Mouse (Mus musculus): ENCODE results near the gene Fam160a1. TPM values are rescaled to one million over a fixed set of nuclear protein-coding genes. Genes with fewer than 3 reads are reported as not detected.

Gene Fam160a1
- polyA plus RNA-seq, 1 experiment from 2014 or later: 0.38 TPM

- no peaks in the 10 kb centered on the region; the same call in 1 of the 2 replicates for H3K4me1 ChIP-seq (ENCODE audit: control insufficient read depth, insufficient read depth, low read length)
- no peak for ATAC-seq
- 76% methylated on average over 4 of the region's 4 CpGs for WGBS
These were observed 43.2 kb downstream of the Fam160a1 start for GRCm38 (mm10) chr3:85773886-85774285.

GRCm38 (mm10) chr3:85773425-85773824 lies 43.7 kb downstream of the Fam160a1 start:
- Histone ChIP-seq H3K36me3 (ENCODE audit: control insufficient read depth, insufficient read depth, low read length) (no peaks in the 10 kb centered on the region), H3K27me3 (ENCODE audit: control insufficient read depth, insufficient read depth, low read depth, low read length) (no peaks in the 10 kb centered on the region), H3K4me1 (ENCODE audit: control insufficient read depth, insufficient read depth, low read length) (no peaks in the 10 kb centered on the region; the same call in 1 of the 2 replicates), H3K9me3 (replicated peaks; ENCODE audit: control insufficient read depth, low read length, poor library complexity, severe bottlenecking) (no peaks in the 10 kb centered on the region), H3K27ac (ENCODE audit: low read length) (no peak overlapping the region), H3K4me2 (ENCODE audit: low read length) (no peak overlapping the region), H3K9ac (ENCODE audit: low read depth, low read length) (no peak overlapping the region), H3K4me3 (ENCODE audit: low read depth, low read length) (no peak overlapping the region)
- no peak for ATAC-seq
- 44% methylated on average over 3 of the region's 3 CpGs for WGBS

More at GRCm38 (mm10) chr3:85773886-85774285, 43.2 kb downstream of the Fam160a1 start:
- no peak overlapping the region for H3K4me3 ChIP-seq (ENCODE audit: low read depth, low read length)
- no peaks in the 10 kb centered on the region for H3K9me3 ChIP-seq (replicated peaks; ENCODE audit: control insufficient read depth, low read length, poor library complexity, severe bottlenecking)
- H3K27ac ChIP-seq (ENCODE audit: low read length): no peak overlapping the region
- H3K4me2 ChIP-seq (ENCODE audit: low read length): no peak overlapping the region
- no peaks in the 10 kb centered on the region for H3K36me3 ChIP-seq (ENCODE audit: control insufficient read depth, insufficient read depth, low read length)
- H3K9ac ChIP-seq (ENCODE audit: low read depth, low read length): no peak overlapping the region
- no peaks in the 10 kb centered on the region for H3K27me3 ChIP-seq (ENCODE audit: control insufficient read depth, insufficient read depth, low read depth, low read length)

GRCm38 (mm10) chr3:85764937-85765337 lies 52.2 kb downstream of the Fam160a1 start:
- Histone ChIP-seq H3K9ac (ENCODE audit: low read depth, low read length) (no peak overlapping the region), H3K27me3 (ENCODE audit: control insufficient read depth, insufficient read depth, low read depth, low read length) (no peaks in the 10 kb centered on the region), H3K4me3 (ENCODE audit: low read depth, low read length) (no peak overlapping the region), H3K27ac (ENCODE audit: low read length) (no peak overlapping the region), H3K4me1 (ENCODE audit: control insufficient read depth, insufficient read depth, low read length) (peaks cover 10% of the 10 kb centered on the region), H3K9me3 (replicated peaks; ENCODE audit: control insufficient read depth, low read length, poor library complexity, severe bottlenecking) (no peaks in the 10 kb centered on the region; the same call in 1 of the 2 replicates), H3K36me3 (ENCODE audit: control insufficient read depth, insufficient read depth, low read length) (no peaks in the 10 kb centered on the region), H3K4me2 (ENCODE audit: low read length) (no peak overlapping the region)
- 25% methylated on average over 7 of the region's 7 CpGs for WGBS
- no peak; the same call in 1 of the 2 replicates for ATAC-seq

- no peak overlapping the region for H3K9ac ChIP-seq (ENCODE audit: low read depth, low read length)
- WGBS: 26% methylated on average over 18 of the region's 18 CpGs
- ATAC-seq: peak; percentile 78
- H3K4me2 ChIP-seq (ENCODE audit: low read length): peak overlapping the region; percentile 19; the same call in 1 of the 2 replicates
- H3K27ac ChIP-seq (ENCODE audit: low read length): no peak overlapping the region
- no peaks in the 10 kb centered on the region for H3K36me3 ChIP-seq (ENCODE audit: control insufficient read depth, insufficient read depth, low read length)
- peaks cover 10% of the 10 kb centered on the region for H3K4me1 ChIP-seq (ENCODE audit: control insufficient read depth, insufficient read depth, low read length)
- H3K27me3 ChIP-seq (ENCODE audit: control insufficient read depth, insufficient read depth, low read depth, low read length): no peaks in the 10 kb centered on the region
- H3K9me3 ChIP-seq (replicated peaks; ENCODE audit: control insufficient read depth, low read length, poor library complexity, severe bottlenecking): no peaks in the 10 kb centered on the region; the same call in 1 of the 2 replicates
- no peak overlapping the region for H3K4me3 ChIP-seq (ENCODE audit: low read depth, low read length)
These were observed 52.9 kb downstream of the Fam160a1 start for GRCm38 (mm10) chr3:85764008-85764834.

- H3K4me3 ChIP-seq (ENCODE audit: low read depth, low read length): no peak overlapping the region
- no peaks in the 10 kb centered on the region for H3K27me3 ChIP-seq (ENCODE audit: control insufficient read depth, insufficient read depth, low read depth, low read length)
- WGBS: 72% methylated on average over 2 of the region's 2 CpGs
- H3K36me3 ChIP-seq (ENCODE audit: control insufficient read depth, insufficient read depth, low read length): no peaks in the 10 kb centered on the region
- no peaks in the 10 kb centered on the region; the same call in 1 of the 2 replicates for H3K9me3 ChIP-seq (replicated peaks; ENCODE audit: control insufficient read depth, low read length, poor library complexity, severe bottlenecking)
- no peak overlapping the region for H3K27ac ChIP-seq (ENCODE audit: low read length)
- no peaks in the 10 kb centered on the region for H3K4me1 ChIP-seq (ENCODE audit: control insufficient read depth, insufficient read depth, low read length)
- H3K4me2 ChIP-seq (ENCODE audit: low read length): no peak overlapping the region
- H3K9ac ChIP-seq (ENCODE audit: low read depth, low read length): no peak overlapping the region
- no peak for ATAC-seq
These were observed 59.1 kb downstream of the Fam160a1 start for GRCm38 (mm10) chr3:85757944-85758343.

- no peak overlapping the region for H3K4me3 ChIP-seq (ENCODE audit: low read depth, low read length)
- H3K27me3 ChIP-seq (ENCODE audit: control insufficient read depth, insufficient read depth, low read depth, low read length): no peaks in the 10 kb centered on the region
- no peak overlapping the region for H3K4me2 ChIP-seq (ENCODE audit: low read length)
- no peaks in the 10 kb centered on the region for H3K4me1 ChIP-seq (ENCODE audit: control insufficient read depth, insufficient read depth, low read length)
- 91% methylated on average over 4 of the region's 4 CpGs for WGBS
- no peaks in the 10 kb centered on the region for H3K36me3 ChIP-seq (ENCODE audit: control insufficient read depth, insufficient read depth, low read length)
- no peak overlapping the region for H3K27ac ChIP-seq (ENCODE audit: low read length)
- H3K9me3 ChIP-seq (replicated peaks; ENCODE audit: control insufficient read depth, low read length, poor library complexity, severe bottlenecking): no peaks in the 10 kb centered on the region; the same call in 1 of the 2 replicates
- ATAC-seq: no peak
- no peak overlapping the region for H3K9ac ChIP-seq (ENCODE audit: low read depth, low read length)
These were observed 59.7 kb downstream of the Fam160a1 start for GRCm38 (mm10) chr3:85757435-85757834.

- H3K4me2 ChIP-seq (ENCODE audit: low read length): no peak overlapping the region
- no peaks in the 10 kb centered on the region for H3K27me3 ChIP-seq (ENCODE audit: control insufficient read depth, insufficient read depth, low read depth, low read length)
- H3K9me3 ChIP-seq (replicated peaks; ENCODE audit: control insufficient read depth, low read length, poor library complexity, severe bottlenecking): no peaks in the 10 kb centered on the region
- 56% methylated on average over 4 of the region's 4 CpGs for WGBS
- H3K9ac ChIP-seq (ENCODE audit: low read depth, low read length): no peak overlapping the region
- H3K4me3 ChIP-seq (ENCODE audit: low read depth, low read length): no peak overlapping the region
- no peak for ATAC-seq
- H3K4me1 ChIP-seq (ENCODE audit: control insufficient read depth, insufficient read depth, low read length): no peaks in the 10 kb centered on the region
- H3K27ac ChIP-seq (ENCODE audit: low read length): no peak overlapping the region
- H3K36me3 ChIP-seq (ENCODE audit: control insufficient read depth, insufficient read depth, low read length): no peaks in the 10 kb centered on the region
These were observed 67.7 kb downstream of the Fam160a1 start for GRCm38 (mm10) chr3:85749348-85749747.

- Histone ChIP-seq H3K9me3 (replicated peaks; ENCODE audit: control insufficient read depth, low read length, poor library complexity, severe bottlenecking) (no peaks in the 10 kb centered on the region), H3K4me3 (ENCODE audit: low read depth, low read length) (no peak overlapping the region), H3K27ac (ENCODE audit: low read length) (no peak overlapping the region), H3K4me2 (ENCODE audit: low read length) (no peak overlapping the region), H3K9ac (ENCODE audit: low read depth, low read length) (no peak overlapping the region), H3K27me3 (ENCODE audit: control insufficient read depth, insufficient read depth, low read depth, low read length) (no peaks in the 10 kb centered on the region), H3K4me1 (ENCODE audit: control insufficient read depth, insufficient read depth, low read length) (no peaks in the 10 kb centered on the region), H3K36me3 (ENCODE audit: control insufficient read depth, insufficient read depth, low read length) (no peaks in the 10 kb centered on the region)
- ATAC-seq: no peak
- 25% methylated on average over 4 of the region's 4 CpGs for WGBS
These were observed 68.2 kb downstream of the Fam160a1 start for GRCm38 (mm10) chr3:85748863-85749262.

- H3K27me3 ChIP-seq (ENCODE audit: control insufficient read depth, insufficient read depth, low read depth, low read length): no peaks in the 10 kb centered on the region
- no peak for ATAC-seq
- H3K27ac ChIP-seq (ENCODE audit: low read length): no peak overlapping the region
- no peak overlapping the region for H3K9ac ChIP-seq (ENCODE audit: low read depth, low read length)
- no peaks in the 10 kb centered on the region for H3K36me3 ChIP-seq (ENCODE audit: control insufficient read depth, insufficient read depth, low read length)
- H3K4me3 ChIP-seq (ENCODE audit: low read depth, low read length): no peak overlapping the region
- H3K4me2 ChIP-seq (ENCODE audit: low read length): no peak overlapping the region
- no peaks in the 10 kb centered on the region for H3K9me3 ChIP-seq (replicated peaks; ENCODE audit: control insufficient read depth, low read length, poor library complexity, severe bottlenecking)
- no peaks in the 10 kb centered on the region for H3K4me1 ChIP-seq (ENCODE audit: control insufficient read depth, insufficient read depth, low read length)
- 68% methylated on average over 4 of the region's 4 CpGs for WGBS
These were observed 71.0 kb downstream of the Fam160a1 start for GRCm38 (mm10) chr3:85746116-85746515.

Measured in midbrain, embryonic 16.5 days (tissue).